Mouse (Mus musculus): ENCODE data around the gene Hpd. TPM values are rescaled to one million over a fixed set of nuclear protein-coding genes. Genes with fewer than 3 reads are reported as not detected.

Gene Hpd
- total and polyA plus RNA-seq, 2 experiments from 2014 or later, result not detected

DNA sequence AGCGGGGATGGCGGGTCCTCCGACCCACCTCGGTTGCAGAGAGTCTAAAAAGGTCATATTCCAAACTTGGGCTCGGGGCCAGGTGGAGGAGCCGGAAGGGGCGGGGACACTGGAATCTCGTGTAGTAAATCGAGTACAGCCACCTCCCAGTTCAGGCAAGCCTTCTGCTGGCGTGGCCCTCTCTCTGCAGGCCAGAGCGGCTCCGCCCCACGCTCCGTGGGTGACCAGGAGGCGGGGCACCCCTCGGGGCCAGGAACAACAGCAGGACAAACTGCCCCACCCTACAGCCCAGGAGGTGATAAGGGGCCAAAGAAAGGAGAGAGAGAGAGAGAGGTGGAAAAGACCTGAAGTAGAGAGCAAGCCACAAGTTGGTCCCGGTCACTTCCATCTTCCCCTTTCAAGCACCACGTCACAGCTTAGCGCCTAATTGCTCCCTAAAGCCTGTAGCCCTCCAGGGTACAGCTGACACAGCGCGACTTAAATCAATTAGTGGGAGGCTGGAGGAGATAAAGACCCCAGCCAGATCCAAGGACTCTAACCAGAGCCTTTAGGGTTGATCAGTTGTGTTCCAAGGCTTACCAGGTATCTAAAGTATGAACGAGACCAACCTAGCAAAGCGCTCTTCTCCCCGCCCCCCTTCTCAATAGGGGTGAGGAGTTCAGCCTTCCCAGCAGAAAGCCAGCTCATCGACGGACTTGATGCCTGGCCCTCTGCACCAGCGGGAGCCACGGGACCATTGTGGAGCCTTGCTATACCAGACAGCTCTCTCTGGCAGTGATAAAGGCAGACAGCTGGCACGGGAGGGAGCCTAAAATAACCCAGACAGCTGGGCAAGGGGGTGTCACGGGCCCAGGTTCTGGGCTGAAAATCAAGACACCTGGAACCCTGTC is 46.8 kb downstream of the Hpd start:
- Histone ChIP-seq H3K4me3 (ENCODE audit: low read depth, low read length) (peak overlapping the region; percentile 85), H3K27me3 (ENCODE audit: insufficient read depth, low read length) (no peaks in the 10 kb centered on the region), H3K4me2 (ENCODE audit: low read depth) (peak overlapping the region; percentile 97), H3K36me3 (ENCODE audit: insufficient read depth) (no peaks in the 10 kb centered on the region), H3K4me1 (ENCODE audit: insufficient read depth) (peaks cover 22% of the 10 kb centered on the region), H3K27ac (ENCODE audit: low read depth, low read length) (peak overlapping the region; percentile 100), H3K9me3 (ENCODE audit: low read length) (no peaks in the 10 kb centered on the region), H3K9ac (peak overlapping the region; percentile 100)
- TF ChIP-seq CTCF (IDR thresholded peaks at IDR 0.05; ENCODE audit: low read depth), result no peak
- 5% methylated on average over 30 of the region's 30 CpGs for WGBS
- DNase-seq, result peak; percentile 79
- ATAC-seq, result 0 out of 2 replicates have a peak, but pooled peaks have one; percentile 4

DNA sequence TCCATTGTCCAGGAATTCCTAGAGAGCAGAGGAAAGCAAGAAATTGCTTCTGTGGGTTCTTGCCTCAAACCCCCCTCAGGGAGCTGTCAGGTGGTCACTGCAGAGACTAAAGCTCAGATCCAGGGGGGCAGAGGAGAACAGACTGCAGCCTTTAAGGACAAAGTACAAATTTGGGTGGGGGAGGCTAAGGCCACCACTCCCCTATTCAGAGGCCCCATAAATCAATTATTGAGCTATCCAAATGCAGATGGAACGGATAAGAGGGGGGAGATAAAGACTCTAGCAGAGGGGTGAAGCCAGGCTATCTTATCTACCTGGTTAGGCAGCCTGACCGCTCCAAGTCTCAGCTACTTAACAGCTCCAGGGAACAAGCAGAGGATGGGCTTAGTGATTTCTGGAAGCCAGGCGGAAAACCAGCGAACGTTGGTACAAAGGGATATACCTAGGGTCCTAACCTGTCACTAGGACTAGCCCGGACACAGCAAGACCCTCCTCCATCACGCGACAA is 47.6 kb downstream of the Hpd start:
- Histone ChIP-seq H3K9me3 (ENCODE audit: low read length) (no peaks in the 10 kb centered on the region), H3K27ac (ENCODE audit: low read depth, low read length) (peak overlapping the region; percentile 100), H3K27me3 (ENCODE audit: insufficient read depth, low read length) (no peaks in the 10 kb centered on the region), H3K9ac (peak overlapping the region; percentile 100), H3K4me1 (ENCODE audit: insufficient read depth) (peaks cover 22% of the 10 kb centered on the region), H3K4me3 (ENCODE audit: low read depth, low read length) (peak overlapping the region; percentile 85), H3K36me3 (ENCODE audit: insufficient read depth) (no peaks in the 10 kb centered on the region), H3K4me2 (ENCODE audit: low read depth) (peak overlapping the region; percentile 97)
- no peak for TF ChIP-seq CTCF (IDR thresholded peaks at IDR 0.05; ENCODE audit: low read depth)
- no peak for ATAC-seq
- WGBS, result 17% methylated on average over 8 of the region's 8 CpGs
- peak; percentile 18 for DNase-seq

DNA sequence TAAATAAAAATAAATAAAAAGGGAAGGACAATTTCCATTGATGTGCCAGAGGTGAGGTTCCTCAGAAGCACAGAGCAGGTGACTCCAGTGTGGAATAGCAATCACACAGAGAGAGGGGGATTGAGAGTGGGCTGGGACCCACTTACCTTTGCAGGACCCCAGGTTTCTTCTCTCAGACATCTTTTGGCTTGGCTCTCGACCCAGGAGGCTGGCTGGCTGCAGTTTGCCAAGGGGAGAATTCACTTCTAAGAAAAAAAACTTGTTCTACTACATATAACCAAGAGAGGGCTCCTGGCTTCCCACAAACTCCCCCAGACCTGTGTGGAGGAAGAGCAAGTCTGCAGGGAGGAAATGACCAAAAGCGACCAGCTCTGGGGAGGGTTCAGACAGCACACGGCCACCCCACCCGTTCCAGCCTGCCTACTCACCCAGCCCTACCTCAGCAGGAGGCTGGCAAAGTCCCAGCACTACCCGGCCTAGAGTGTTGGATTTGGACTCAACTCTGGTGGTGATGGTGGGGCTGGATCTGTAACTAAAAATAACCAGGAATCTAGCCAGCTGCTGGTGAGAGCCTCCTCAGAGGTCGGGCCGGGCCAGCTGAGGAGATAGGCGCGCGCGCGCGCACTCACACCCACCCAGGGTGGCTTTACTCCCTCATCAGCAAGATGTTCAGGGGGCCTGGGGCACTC is 48.2 kb downstream of the Hpd start:
- H3K9me3 ChIP-seq (ENCODE audit: low read length), result no peaks in the 10 kb centered on the region
- H3K27ac ChIP-seq (ENCODE audit: low read depth, low read length), result peak overlapping the region; percentile 100
- peak overlapping the region; percentile 85; the same call in 1 of the 2 replicates for H3K4me3 ChIP-seq (ENCODE audit: low read depth, low read length)
- peak overlapping the region; percentile 100; the same call in 1 of the 2 replicates for H3K9ac ChIP-seq
- peak overlapping the region; percentile 97 for H3K4me2 ChIP-seq (ENCODE audit: low read depth)
- DNase-seq (peak; percentile 35), ATAC-seq (no peak)
- TF ChIP-seq CTCF (IDR thresholded peaks at IDR 0.05; ENCODE audit: low read depth), result peak; percentile 10; the same call in 1 of the 2 replicates
- WGBS, result 18% methylated on average over 13 of the region's 13 CpGs
- H3K4me1 ChIP-seq (ENCODE audit: insufficient read depth), result peaks cover 22% of the 10 kb centered on the region
- H3K27me3 ChIP-seq (ENCODE audit: insufficient read depth, low read length), result no peaks in the 10 kb centered on the region
- no peaks in the 10 kb centered on the region for H3K36me3 ChIP-seq (ENCODE audit: insufficient read depth)

DNA sequence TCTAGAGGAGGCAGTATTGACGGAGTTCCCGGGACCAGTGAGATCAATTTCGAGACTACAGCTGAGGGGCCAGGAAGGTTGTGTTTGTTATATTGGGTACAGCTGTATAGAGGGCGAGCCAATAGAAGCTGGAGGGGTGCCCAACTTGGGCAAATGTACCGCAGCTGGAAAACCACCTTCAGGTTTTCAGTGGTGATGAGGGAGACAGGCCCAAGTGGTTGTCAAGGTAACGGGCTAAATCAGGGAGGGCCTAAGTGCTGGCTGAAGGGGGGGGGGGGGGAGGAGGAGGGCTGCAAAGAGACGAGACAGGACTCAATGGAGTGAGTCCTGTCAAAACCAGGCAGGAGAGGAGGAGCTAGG is 48.8 kb downstream of the Hpd start:
- Histone ChIP-seq H3K36me3 (ENCODE audit: insufficient read depth) (peaks cover 5% of the 10 kb centered on the region; the same call in 1 of the 2 replicates), H3K9ac (0 out of 2 replicates have a peak overlapping the region, but pooled peaks have one; percentile 6), H3K27ac (ENCODE audit: low read depth, low read length) (peak overlapping the region; percentile 100), H3K4me2 (ENCODE audit: low read depth) (peak overlapping the region; percentile 97), H3K4me3 (ENCODE audit: low read depth, low read length) (no peak overlapping the region), H3K27me3 (ENCODE audit: insufficient read depth, low read length) (no peaks in the 10 kb centered on the region), H3K4me1 (ENCODE audit: insufficient read depth) (peaks cover 22% of the 10 kb centered on the region), H3K9me3 (ENCODE audit: low read length) (no peaks in the 10 kb centered on the region)
- DNase-seq, result no peak
- ATAC-seq, result no peak
- WGBS, result 11% methylated on average over 7 of the region's 7 CpGs
- no peak for TF ChIP-seq CTCF (IDR thresholded peaks at IDR 0.05; ENCODE audit: low read depth)

DNA sequence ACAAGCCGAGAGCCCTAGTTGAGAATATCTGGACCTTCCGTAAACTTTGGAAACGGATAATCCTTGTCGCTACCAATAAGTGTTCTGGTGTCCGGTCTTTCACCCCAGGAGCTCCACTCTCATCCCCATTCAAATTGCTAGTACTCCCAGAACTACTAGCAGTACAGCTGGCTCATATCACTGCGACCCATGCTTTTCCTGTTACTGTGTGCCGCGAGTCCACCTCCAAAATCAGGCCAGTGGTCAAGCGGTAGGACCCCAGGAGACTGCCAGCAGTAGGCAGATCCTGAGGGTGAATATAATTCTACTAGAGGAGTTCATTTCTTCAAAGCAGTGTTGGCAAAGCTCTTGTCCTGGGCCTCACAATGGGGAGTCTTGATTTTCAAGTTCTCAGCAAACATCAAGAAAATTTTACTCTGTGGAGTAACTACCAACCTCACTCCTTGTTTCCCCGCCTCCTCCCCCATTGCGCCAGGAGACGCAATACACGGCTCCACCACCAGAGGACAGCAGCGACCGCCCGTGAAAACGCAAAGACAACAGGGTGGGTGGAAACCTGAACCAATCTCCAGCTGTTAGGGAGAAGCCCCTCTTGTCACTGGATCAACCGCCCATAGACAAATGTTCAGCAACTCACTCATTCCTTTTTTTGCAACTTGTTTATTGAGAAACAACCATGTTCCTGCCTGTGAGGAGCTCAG is 49.3 kb downstream of the Hpd start:
- H3K4me3 ChIP-seq (ENCODE audit: low read depth, low read length), result no peak overlapping the region
- WGBS, result 19% methylated on average over 18 of the region's 18 CpGs
- H3K9me3 ChIP-seq (ENCODE audit: low read length), result no peaks in the 10 kb centered on the region
- TF ChIP-seq CTCF (IDR thresholded peaks at IDR 0.05; ENCODE audit: low read depth), result peak; percentile 99
- peak overlapping the region; percentile 100 for H3K27ac ChIP-seq (ENCODE audit: low read depth, low read length)
- DNase-seq (peak; percentile 93), ATAC-seq (peak; percentile 42)
- H3K4me1 ChIP-seq (ENCODE audit: insufficient read depth), result peaks cover 22% of the 10 kb centered on the region
- no peak overlapping the region for H3K9ac ChIP-seq
- H3K36me3 ChIP-seq (ENCODE audit: insufficient read depth), result peaks cover 10% of the 10 kb centered on the region; the same call in 1 of the 2 replicates
- H3K4me2 ChIP-seq (ENCODE audit: low read depth), result peak overlapping the region; percentile 97
- H3K27me3 ChIP-seq (ENCODE audit: insufficient read depth, low read length), result no peaks in the 10 kb centered on the region

DNA sequence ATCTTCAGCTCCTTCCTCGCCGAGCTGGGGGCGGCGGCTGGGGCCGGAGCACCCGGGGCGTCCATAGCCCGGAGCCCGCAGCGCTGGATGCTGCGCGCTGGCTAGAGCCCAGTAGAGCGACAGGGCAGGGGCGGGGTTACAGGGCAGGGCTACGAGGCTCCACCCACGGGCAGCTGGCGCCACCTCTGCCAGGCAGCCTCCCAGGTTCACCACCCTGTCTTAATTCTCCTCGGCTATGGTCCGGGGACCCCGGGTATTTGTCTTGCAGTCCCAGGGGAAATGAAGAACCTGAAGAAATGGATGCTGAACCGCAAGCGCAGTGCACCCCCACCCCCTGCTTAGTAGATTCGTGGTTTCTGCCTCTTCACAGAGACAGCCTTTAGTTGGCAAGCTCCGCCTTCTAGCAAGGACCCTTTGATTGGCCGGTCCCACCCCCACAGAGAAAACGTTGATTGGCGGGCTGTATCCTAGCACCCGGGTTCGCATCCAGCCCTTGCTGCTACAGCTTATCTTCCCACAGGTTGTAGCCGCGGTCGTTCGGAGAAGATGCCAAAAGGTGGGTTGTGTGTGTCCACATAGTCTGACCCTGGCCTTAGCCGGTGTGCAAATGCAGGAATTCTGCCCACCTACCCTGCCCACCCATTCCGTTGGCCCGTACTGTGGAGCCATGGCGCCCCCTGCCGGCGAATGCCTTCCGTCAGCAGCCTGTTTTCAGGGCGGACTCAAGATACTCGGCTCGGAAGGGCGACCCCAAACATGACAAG is 50.0 kb downstream of the Hpd start, which contains the start of gene Rhof:
Gene Rhof (minus strand): TSS at position 385 of the 764 bp plus-strand sequence.
- peak; percentile 92 for TF ChIP-seq CTCF (IDR thresholded peaks at IDR 0.05; ENCODE audit: low read depth)
- 3% methylated on average over 44 of the region's 44 CpGs for WGBS
- Histone ChIP-seq H3K27ac (ENCODE audit: low read depth, low read length) (peak within 1 kb of the TSS; percentile 100), H3K4me2 (ENCODE audit: low read depth) (peak within 1 kb of the TSS; percentile 97), H3K4me3 (ENCODE audit: low read depth, low read length) (peak within 1 kb of the TSS; percentile 56), H3K9ac (peak within 1 kb of the TSS; percentile 77), H3K36me3 (ENCODE audit: insufficient read depth) (peaks cover 10% of the 10 kb centered on the region; the same call in 1 of the 2 replicates), H3K9me3 (ENCODE audit: low read length) (no peaks in the 10 kb centered on the region), H3K27me3 (ENCODE audit: insufficient read depth, low read length) (no peaks in the 10 kb centered on the region), H3K4me1 (ENCODE audit: insufficient read depth) (peaks cover 22% of the 10 kb centered on the region)
- ATAC-seq, result peak; percentile 75
- DNase-seq, result peak; percentile 92
